In the genomic region with DNA sequence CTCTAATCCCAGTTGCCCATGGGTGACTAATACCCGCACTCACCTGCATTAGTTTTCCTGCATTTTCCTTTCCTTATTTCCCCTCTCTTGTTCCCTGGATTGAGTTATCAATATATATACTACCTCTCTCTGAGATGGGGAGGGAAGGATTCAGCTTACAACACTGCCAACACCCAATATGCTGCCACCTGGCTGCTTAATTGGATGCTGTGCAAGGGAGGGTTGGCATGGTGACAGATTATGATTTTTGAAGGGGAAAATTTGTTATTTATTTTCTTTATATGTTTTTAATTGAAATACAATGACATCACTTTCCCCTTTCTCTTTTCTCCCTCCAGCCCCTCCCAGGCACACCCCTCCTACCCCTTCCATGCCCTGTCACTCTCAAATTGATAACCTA, we compare ENCODE assay signal across 32 mouse cellular contexts. TPM values are rescaled to one million over a fixed set of nuclear protein-coding genes. Genes with fewer than 3 reads are reported as not detected.
A peak's percentile ranks its signal among the peaks of the same experiment; 100 is the strongest.
DNase-seq lines count a peak whose midpoint lies in the region; ATAC-seq and TF ChIP-seq lines count a peak whose summit lies in the region.
"Had no signal": no experiment of that assay in that cellular context is flagged by ENCODE, and none has a peak within 500 bp of the region (broad histone marks: within the 10 kb centered on the region; RNA-seq: fewer than 3 reads in every experiment).

No protein-coding gene starts in this region.

- no peak overlapping the region for H3K27ac ChIP-seq in forebrain, embryonic 14.5 days (ENCODE audit: low read depth, low read length)
- H3K27ac ChIP-seq in forebrain, embryonic 10.5 days: no peak overlapping the region
- no peak overlapping the region for H3K27ac ChIP-seq in layer of hippocampus, adult 2 months
- H3K27ac ChIP-seq: embryonic facial prominence, embryonic 13.5 days; hindbrain, embryonic 13.5 days; liver, embryonic 14.5 days; midbrain, embryonic 10.5 days; neural tube, embryonic 12.5 days had no signal

- DNase-seq in forebrain, embryonic 14.5 days (ENCODE audit: low spot score): peak; percentile 31
- no peak for DNase-seq in forebrain, embryonic 10.5 days (ENCODE audit: extremely low spot score, low spot score)
- DNase-seq in layer of hippocampus, adult 2 months (ENCODE audit: low spot score in 2 of 2): no peak
- DNase-seq in layer of hippocampus, postnatal 25 days (ENCODE audit: extremely low spot score in 1 of 2, low spot score in 1 of 2): no peak
- DNase-seq in cerebellum, postnatal 10 days: peak; percentile 53 to 56
- DNase-seq in left cerebral cortex, postnatal 14 days (ENCODE audit: low spot score in 2 of 2): no peak
- no peak for DNase-seq in testis, postnatal 14 days (ENCODE audit: low spot score)
- DNase-seq: adrenal gland, adult 2 months; adrenal gland, postnatal 36 days; B cell, adult 2 months; gastrocnemius, postnatal 25 days; heart, adult 18-20 months; heart, postnatal 4 days; kidney, adult 11 months; kidney, postnatal 25 days; layer of hippocampus, postnatal 36 days; liver; lung, embryonic 14.5 days; lung, postnatal 14 days; right cerebral cortex, adult 18-20 months; spleen, adult 18-20 months; thymus, adult 18-20 months; thymus, postnatal 25 days had no signal

- no peak for ATAC-seq in forebrain, embryonic 14.5 days
- ATAC-seq: inflammation-experienced regulatory T-cells, adult 6 months; midbrain, embryonic 16.5 days had no signal

- intact Hi-C loops in left cerebral cortex, postnatal 14 days (cut with DNase I): no loop called here

- no peak overlapping the region for H3K4me3 ChIP-seq in forebrain, embryonic 14.5 days (ENCODE audit: low read depth, low read length)
- no peak overlapping the region for H3K4me3 ChIP-seq in forebrain, embryonic 10.5 days
- no peak overlapping the region for H3K4me3 ChIP-seq in layer of hippocampus, adult 2 months
- H3K4me3 ChIP-seq: embryonic facial prominence, embryonic 13.5 days; heart, embryonic 12.5 days; hindbrain, embryonic 13.5 days; midbrain, embryonic 10.5 days; myocyte; neural tube, embryonic 12.5 days had no signal

- TF ChIP-seq CTCF in layer of hippocampus, adult 2 months (conservative IDR thresholded peaks at IDR 0.05): peak; percentile 62

- H3K9ac ChIP-seq in forebrain, embryonic 14.5 days (ENCODE audit: low read length): no peak overlapping the region
- H3K9ac ChIP-seq: embryonic facial prominence, embryonic 13.5 days; heart, embryonic 12.5 days; hindbrain, embryonic 13.5 days; liver, embryonic 14.5 days; lung, embryonic 14.5 days; neural tube, embryonic 12.5 days had no signal

- no peaks in the 10 kb centered on the region for H3K4me1 ChIP-seq in forebrain, embryonic 14.5 days (ENCODE audit: control insufficient read depth, insufficient read depth, low read length)
- 0 out of 2 replicates have a peak, but pooled peaks cover 5% of the 10 kb centered on the region for H3K4me1 ChIP-seq in forebrain, embryonic 10.5 days
- H3K4me1 ChIP-seq: heart, embryonic 12.5 days; hindbrain, embryonic 13.5 days; neural tube, embryonic 12.5 days had no signal

- H3K9me3 ChIP-seq in forebrain, embryonic 14.5 days (replicated peaks; ENCODE audit: control insufficient read depth, low read length): no peaks in the 10 kb centered on the region
- H3K9me3 ChIP-seq in forebrain, embryonic 10.5 days: no peaks in the 10 kb centered on the region
- H3K9me3 ChIP-seq: embryonic facial prominence, embryonic 13.5 days; heart, embryonic 12.5 days; hindbrain, embryonic 13.5 days; midbrain, embryonic 10.5 days; neural tube, embryonic 12.5 days had no signal

- H3K27me3 ChIP-seq in forebrain, embryonic 14.5 days (replicated peaks; ENCODE audit: control insufficient read depth, insufficient read depth, low read length): no peaks in the 10 kb centered on the region
- no peaks in the 10 kb centered on the region for H3K27me3 ChIP-seq in forebrain, embryonic 10.5 days (ENCODE audit: poor library complexity, severe bottlenecking)
- H3K27me3 ChIP-seq: embryonic facial prominence, embryonic 13.5 days; heart, embryonic 12.5 days; hindbrain, embryonic 13.5 days; neural tube, embryonic 12.5 days had no signal

- no peak overlapping the region for H3K4me2 ChIP-seq in forebrain, embryonic 14.5 days (ENCODE audit: low read length)
- H3K4me2 ChIP-seq: embryonic facial prominence, embryonic 13.5 days; heart, embryonic 12.5 days; hindbrain, embryonic 13.5 days; lung, embryonic 14.5 days; neural tube, embryonic 12.5 days had no signal

- H3K36me3 ChIP-seq in forebrain, embryonic 14.5 days (ENCODE audit: control insufficient read depth, insufficient read depth, low read length): no peaks in the 10 kb centered on the region
- H3K36me3 ChIP-seq in forebrain, embryonic 10.5 days (replicated peaks): no peaks in the 10 kb centered on the region
- H3K36me3 ChIP-seq: embryonic facial prominence, embryonic 13.5 days; heart, embryonic 12.5 days; hindbrain, embryonic 13.5 days; midbrain, embryonic 10.5 days; neural tube, embryonic 12.5 days had no signal

- WGBS in forebrain, embryonic 14.5 days: 97% methylated on average over 1 of the region's 1 CpGs
- 93% methylated on average over 1 of the region's 1 CpGs for WGBS in forebrain, embryonic 10.5 days

RNA-seq across cellular contexts. Expression of a gene that starts 35.3 kb away (rescaled TPM):
- 163 and 219 TPM in 2 replicates for polyA plus RNA-seq in forebrain, embryonic 14.5 days (2014; fragmentation: Nextera tagmentation; extraction: Ambion mirVana)
- 26.9 and 30.2 TPM in 2 replicates for polyA plus RNA-seq in forebrain, embryonic 10.5 days (2016; fragmentation: Nextera tagmentation; extraction: Ambion mirVana)
- 100 to 1,000 TPM; 303 to 307 TPM for total RNA-seq in layer of hippocampus, adult 2 months (2021)
- 100 to 1,000 TPM; 302 to 334 TPM for total RNA-seq in layer of hippocampus, postnatal 25 days (2021)
- total RNA-seq in left cerebral cortex, postnatal 14 days (2021): 100 to 1,000 TPM; 437 to 463 TPM

Comparison
In these comparisons a context has a peak if more than half of its experiments do, and no peak if none do; other contexts are left out.
1. DNase-seq: peak in forebrain, embryonic 14.5 days (single experiment) and cerebellum, postnatal 10 days (2 of 2); none in forebrain, embryonic 10.5 days (single experiment), layer of hippocampus, adult 2 months (0 of 2), layer of hippocampus, postnatal 25 days (0 of 2), left cerebral cortex, postnatal 14 days (0 of 2) and testis, postnatal 14 days (single experiment).